Mouse (Mus musculus) spleen, adult 18-20 months (tissue): Measurements from ENCODE around the gene Bank1.

ENCODE experiments used
- DNase-seq, 2 experiments: peaks; one replicate each; pipeline ENCODE4 v3.0.0; 2022; ENCODE audit warnings: mixed read lengths in 2 of 2

The Bank1 gene

DNA sequence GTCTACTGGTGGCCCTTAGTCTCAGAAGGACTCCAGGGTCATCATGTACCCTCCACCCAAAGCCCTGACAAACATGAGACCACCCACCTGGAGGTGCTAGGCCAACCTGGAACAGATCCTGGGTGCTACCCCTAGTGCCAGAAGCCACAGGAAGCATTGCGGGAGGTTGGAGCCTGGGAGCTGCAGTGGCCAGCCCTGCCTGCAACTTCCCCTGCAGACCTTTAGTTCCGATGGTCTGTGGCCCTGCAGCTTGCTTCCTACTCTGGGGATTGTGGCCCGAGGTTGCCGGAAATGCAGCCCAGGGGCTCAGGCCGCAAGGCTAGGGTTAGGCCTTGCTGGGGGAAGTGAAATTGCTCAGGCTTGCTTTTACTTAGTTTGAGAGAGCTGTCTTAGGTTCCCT lies at the start of gene Bank1:
TSS of gene Bank1 (minus strand) at position 284 of the 400 bp plus-strand sequence.
- peak; percentile 76 to 84 for DNase-seq

DNA sequence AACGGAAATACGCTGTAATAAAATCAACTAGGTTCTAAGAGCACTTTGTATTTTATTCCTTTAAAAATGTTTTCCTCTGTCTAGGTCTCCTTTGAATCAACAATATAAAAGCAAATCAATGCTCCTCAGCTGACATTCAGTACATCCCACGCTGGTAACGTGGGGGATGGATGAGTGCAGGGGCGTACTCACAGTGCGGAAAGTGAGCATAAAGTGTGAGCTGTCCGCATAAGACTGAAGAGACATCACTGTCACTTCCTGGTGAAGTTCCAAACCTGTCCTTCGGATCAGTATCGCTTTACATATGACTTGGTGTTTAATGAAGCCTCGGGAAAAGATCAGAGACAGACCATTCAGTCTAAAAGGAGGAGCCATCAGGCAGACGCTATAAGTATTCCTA lies 44.0 kb upstream of the Bank1 start:
- no peak for DNase-seq

DNA sequence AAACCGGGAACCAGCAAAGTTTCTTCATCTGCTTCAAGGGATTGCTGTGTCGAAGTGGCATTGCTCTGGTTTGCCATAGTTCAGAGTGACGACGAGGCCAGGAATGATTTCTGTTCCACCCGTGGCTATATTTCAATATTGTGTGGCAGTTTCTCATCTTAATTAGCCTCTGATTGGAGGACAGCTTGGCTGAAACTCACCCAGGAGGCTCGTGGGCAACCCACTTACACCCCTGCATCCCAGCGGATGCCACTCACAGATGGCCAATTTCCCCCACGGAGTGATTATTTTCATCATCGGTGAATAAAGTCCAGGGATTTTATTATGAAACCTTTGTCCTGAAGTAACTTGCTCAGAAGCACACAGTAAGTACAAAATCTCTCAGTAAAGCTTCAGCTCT lies 43.6 kb upstream of the Bank1 start:
- DNase-seq = no peak

DNA sequence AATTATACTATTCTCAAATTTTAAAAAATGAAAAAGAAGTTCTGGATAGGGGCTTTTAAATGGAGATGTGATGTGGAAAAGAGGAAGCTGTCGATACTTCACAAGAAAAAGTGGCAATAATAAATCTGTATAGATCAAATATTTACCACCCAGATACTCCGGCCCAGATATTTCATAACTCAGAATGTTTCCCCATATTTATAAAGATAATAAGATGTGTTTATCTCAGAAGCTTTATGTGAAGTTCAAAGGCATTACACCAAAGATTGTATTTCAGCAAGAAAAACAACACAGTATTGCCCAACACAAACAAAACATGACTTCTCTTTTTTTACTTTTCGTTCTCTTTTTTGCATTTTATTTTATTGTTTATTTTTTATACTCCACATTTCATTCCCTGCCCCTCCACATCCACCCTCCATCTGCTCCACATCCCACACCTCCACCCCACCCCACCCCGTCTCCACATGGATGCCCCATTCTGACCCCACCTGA lies 42.7 kb upstream of the Bank1 start:
- DNase-seq = no peak

GRCm38 (mm10) chr3:136349690-136350089 lies 23.8 kb upstream of the Bank1 start:
- DNase-seq = no peak

GRCm38 (mm10) chr3:136348611-136349010 lies 22.7 kb upstream of the Bank1 start:
- DNase-seq = no peak

- no peak for DNase-seq
Observed at GRCm38 (mm10) chr3:136347277-136347676, 21.4 kb upstream of the Bank1 start.

GRCm38 (mm10) chr3:136341911-136342310 lies 16.0 kb upstream of the Bank1 start:
- no peak for DNase-seq

DNA sequence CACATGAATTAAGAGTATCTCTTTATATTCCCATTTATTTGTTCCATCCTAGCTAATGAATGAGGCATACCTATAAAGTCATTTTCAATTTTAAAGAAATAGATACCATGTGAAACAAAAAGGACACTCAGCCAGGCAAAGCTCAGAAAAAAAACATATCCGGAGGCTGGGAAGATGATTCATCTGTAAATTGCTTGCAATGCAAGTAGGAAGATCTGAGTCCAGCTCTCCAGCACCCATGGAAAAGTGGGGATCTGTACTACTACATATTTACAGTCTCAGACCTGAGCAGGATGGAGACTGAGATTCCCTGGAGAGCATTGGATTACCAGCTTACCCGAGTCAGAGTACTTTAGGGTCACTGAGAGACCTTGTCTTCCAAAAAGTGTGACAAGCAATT lies 14.0 kb upstream of the Bank1 start:
- no peak for DNase-seq

DNA sequence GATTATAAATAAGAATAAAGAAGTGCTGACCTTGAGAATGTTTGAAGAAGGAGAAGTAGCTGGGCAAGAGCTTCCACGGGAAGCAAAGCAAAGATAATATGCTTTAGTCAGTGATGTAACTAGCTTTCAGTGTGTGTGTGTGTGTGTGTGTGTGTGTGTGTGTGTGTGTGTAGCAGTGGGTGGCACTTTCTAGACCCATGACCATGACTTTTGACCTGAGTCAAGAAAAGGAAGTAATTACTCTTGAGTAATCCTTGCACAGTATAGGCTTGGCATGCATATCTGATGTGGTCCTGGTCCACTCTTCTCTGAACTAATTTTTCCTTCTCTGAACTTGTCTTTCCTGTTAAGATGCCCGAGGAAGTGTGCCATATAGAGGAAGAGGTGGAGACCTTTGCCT lies 5.3 kb upstream of the Bank1 start:
- peak; percentile 15 to 38 for DNase-seq

- no peak for DNase-seq
Observed at GRCm38 (mm10) chr3:136330043-136330442, 4.2 kb upstream of the Bank1 start.

DNA sequence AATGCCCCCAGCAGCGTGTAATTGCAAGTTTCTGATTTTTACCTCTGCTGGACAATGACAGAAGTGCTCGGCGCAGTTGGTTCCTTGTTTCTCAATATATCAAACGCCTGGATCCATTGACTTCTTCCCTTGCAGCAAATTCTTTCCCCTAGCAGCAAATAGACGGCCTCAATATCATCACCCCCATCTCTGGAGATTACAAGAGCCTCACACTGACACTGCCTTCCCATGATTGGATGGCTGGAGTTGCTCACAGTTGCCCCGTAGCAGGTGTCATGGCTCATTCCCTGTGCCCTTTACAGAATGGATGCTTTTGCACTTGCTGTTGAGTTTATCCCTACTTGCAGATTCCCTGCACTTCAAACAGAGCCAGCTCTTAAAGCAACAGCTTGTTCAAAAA lies 3.3 kb upstream of the Bank1 start:
- no peak for DNase-seq

GRCm38 (mm10) chr3:136324716-136325115 lies 1.1 kb downstream of the Bank1 start:
- peak; percentile 17 to 45 for DNase-seq

- DNase-seq = no peak
Observed at GRCm38 (mm10) chr3:136321936-136322335, 3.9 kb downstream of the Bank1 start.

DNA sequence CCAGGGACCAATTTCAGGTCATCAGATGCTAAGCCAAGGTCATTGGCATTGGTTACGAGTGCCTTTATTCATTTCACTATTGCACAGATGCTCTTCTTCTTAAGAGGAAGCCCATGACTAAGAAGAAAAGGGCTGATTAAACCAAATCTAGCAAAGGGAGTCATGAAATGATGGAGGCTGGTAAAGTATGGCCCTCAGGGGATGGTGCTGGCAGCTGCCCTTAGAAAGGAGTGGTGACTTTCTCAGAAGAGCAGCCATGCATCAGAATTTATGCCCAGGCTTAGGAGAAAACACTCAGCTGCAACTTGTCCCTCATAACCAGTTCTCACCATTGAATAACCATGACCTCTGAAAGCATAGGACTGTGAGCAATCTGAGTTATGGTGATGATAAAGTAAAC lies 17.4 kb downstream of the Bank1 start:
- no peak for DNase-seq

GRCm38 (mm10) chr3:136306564-136307158 lies 19.2 kb downstream of the Bank1 start:
- DNase-seq = no peak

GRCm38 (mm10) chr3:136302541-136302940 lies 23.3 kb downstream of the Bank1 start:
- no peak for DNase-seq

DNA sequence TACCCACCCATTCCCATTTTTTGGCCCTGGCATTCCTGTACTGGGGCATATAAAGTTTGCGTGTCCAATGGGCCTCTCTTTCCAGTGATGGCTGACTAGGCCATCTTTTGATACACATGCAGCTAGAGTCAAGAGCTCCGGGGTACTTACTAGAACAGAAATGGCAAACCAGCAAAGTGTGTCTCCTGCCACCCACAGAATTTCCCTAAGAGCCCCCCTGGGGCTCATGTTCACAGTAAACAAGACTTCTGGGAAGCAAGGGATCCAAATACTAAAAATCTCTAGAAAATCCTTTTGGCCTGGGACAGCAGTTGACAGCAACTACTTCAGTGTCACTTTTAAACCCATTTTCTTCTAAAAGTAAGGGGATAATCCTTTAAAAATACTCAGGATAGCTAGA lies 25.1 kb downstream of the Bank1 start:
- peak; percentile 45 to 53 for DNase-seq

DNA sequence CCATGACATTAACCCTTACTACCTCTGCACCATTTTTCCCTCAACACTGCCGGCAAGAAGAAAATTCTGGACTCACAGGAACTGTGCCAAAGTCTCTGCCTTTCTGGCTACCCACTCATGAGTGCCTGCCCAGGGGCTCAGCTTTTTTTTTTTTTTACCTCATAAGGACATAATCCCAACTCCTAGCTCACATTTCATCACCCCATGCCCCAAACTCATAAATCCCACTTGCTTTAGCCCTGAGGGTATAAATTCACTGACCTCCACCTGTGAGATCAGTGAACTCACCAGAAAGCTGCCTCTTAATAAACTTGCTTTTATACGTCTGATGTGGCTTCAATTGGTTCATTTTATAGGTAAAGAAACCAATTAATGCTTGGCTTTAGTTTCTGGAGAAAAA lies 28.5 kb downstream of the Bank1 start:
- DNase-seq = no peak

DNA sequence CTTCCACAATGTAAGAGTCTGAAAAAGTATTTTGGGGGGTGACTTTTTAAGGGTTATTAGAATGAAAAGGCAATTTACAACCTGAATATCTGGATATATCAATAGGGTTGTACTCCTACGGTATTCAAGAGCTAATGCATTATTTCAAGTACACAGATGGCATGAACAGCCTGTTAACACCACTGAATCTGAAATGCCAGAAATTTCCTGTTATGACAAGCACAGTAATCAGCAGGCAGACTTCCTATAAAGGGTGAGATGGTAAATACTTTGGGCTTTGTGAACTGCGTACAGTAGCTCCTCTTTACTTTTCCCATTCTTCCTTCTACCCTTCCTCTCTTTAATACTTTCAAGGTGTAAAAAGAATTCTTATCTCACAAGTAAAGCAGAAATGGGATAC lies 30.6 kb downstream of the Bank1 start:
- no peak for DNase-seq

DNA sequence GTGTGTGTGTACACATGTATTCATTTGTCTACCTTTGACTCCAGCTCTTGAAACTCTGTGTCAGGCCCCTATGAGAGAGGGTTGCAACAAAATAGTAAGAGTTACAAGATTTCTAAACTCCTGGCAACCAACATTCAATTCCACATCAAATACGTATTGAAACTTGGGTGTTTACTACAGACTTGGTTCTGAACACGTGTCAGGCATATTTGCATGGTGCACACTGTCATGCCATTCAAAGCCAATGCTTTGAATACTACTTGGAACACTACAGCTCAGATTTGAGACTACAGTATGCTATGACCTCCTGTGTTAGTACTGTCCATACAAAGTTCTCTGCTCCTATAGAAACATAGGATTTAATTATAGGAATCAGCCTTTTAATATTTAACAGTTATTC lies 38.0 kb downstream of the Bank1 start:
- no peak for DNase-seq

- no peak for DNase-seq
Observed at GRCm38 (mm10) chr3:136264969-136265595, 60.8 kb downstream of the Bank1 start.

- DNase-seq = no peak
Observed at GRCm38 (mm10) chr3:136257761-136258160, 68.1 kb downstream of the Bank1 start.

- no peak for DNase-seq
Observed at GRCm38 (mm10) chr3:136254713-136255112, 71.2 kb downstream of the Bank1 start.

DNA sequence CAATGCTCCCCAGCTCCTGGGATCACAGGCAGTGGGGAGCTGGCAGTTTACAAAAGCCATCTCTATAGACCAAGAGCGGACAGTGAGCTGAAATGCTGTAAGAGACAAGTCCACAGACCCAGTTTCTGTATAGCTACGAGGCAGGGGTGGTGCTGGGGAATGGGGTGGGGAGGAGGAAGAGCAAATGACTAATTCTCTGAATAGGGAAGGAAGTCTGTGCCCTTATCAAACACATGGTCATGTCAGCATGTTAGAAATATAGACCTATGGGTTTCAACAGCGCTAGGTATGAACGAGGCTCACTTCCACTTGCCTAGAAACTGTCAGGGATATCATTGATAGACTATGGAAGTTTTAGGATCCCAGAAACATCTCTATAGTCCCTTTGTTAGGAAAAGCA lies 73.0 kb downstream of the Bank1 start:
- no peak for DNase-seq
